8 mouse cellular contexts compared by ENCODE assay signal in the genomic region with DNA sequence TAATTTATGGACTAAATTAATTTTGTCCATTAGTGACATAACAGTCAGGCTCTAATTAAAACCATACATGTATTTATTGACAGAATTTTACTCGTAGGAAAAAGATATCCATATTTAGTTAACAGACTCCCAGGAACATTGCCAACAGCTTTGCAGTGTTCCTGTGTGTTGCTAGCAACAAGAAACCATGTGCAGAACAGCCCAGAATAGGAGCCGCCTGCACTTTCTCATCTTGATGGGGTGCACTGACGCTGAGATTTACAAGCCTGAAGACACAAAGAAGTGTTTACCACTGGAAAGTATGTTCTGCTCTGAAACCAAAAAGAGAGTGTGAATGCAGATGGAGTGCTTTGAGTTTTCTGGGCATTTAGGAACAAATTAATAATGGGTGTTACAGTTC.
DNase-seq lines count a peak whose midpoint lies in the region; ATAC-seq and TF ChIP-seq lines count a peak whose summit lies in the region.

No protein-coding gene starts in this region.

- H3K4me3 ChIP-seq in kidney, postnatal 0 days (replicated peaks; ENCODE audit: low read depth, low read length) = no peak overlapping the region
- no peak overlapping the region for H3K4me3 ChIP-seq in cerebellum, adult 2 months (replicated peaks; ENCODE audit: insufficient read depth, low read depth, low read length)

- no peaks in the 10 kb centered on the region for H3K4me1 ChIP-seq in kidney, postnatal 0 days (replicated peaks; ENCODE audit: insufficient read depth, low read length)
- H3K4me1 ChIP-seq in cerebellum, adult 2 months (ENCODE audit: control insufficient read depth, insufficient read depth, low read length) = no peaks in the 10 kb centered on the region

- no peak overlapping the region for H3K27ac ChIP-seq in kidney, postnatal 0 days
- no peak overlapping the region for H3K27ac ChIP-seq in cerebellum, adult 2 months (ENCODE audit: insufficient read depth, low read length)

- 49% methylated on average over 3 of the region's 3 CpGs for WGBS in kidney, postnatal 0 days
- WGBS in cerebellum, adult 2 months = 25% methylated on average over 3 of the region's 3 CpGs

- H3K9ac ChIP-seq in kidney, postnatal 0 days (ENCODE audit: low read depth, low read length) = no peak overlapping the region

- ATAC-seq in kidney, postnatal 0 days (replicated peaks; ENCODE audit: low FRiP score, low read depth) = no peak
- no peak for ATAC-seq in erythroblast, adult 5-6 weeks (replicated peaks; ENCODE audit: low FRiP score, poor library complexity, severe bottlenecking)

- H3K9me3 ChIP-seq in kidney, postnatal 0 days (replicated peaks; ENCODE audit: low read length) = no peaks in the 10 kb centered on the region

- no peak overlapping the region for H3K4me2 ChIP-seq in kidney, postnatal 0 days (ENCODE audit: low read length)

- TF ChIP-seq CTCF in kidney, postnatal 0 days (IDR thresholded peaks at IDR 0.05; ENCODE audit: low read depth) = no peak
- TF ChIP-seq CTCF in cerebellum, adult 2 months (IDR thresholded peaks at IDR 0.05; ENCODE audit: borderline replicate concordance, insufficient read depth, low read depth, low read length) = no peak

- H3K27me3 ChIP-seq in kidney, postnatal 0 days (ENCODE audit: insufficient read depth, low read length) = no peaks in the 10 kb centered on the region
- H3K27me3 ChIP-seq in cerebellum, adult 2 months (ENCODE audit: control insufficient read depth, insufficient read depth, low read length) = no peaks in the 10 kb centered on the region

- peak; percentile 87 for DNase-seq in kidney, postnatal 0 days (ENCODE audit: low spot score)
- no peak for DNase-seq in kidney, adult 11 months
- DNase-seq in frontal cortex, postnatal 10 days (ENCODE audit: low spot score in 2 of 2) = peak; percentile 18 to 57
- DNase-seq in layer of hippocampus, adult 18-20 months (ENCODE audit: low spot score in 2 of 2) = peak; percentile 44 to 89
- DNase-seq in right cerebral cortex, adult 2 months (ENCODE audit: low spot score in 2 of 2) = peak; percentile 52 to 72
- DNase-seq in cerebellum, adult 2 months = no peak
- DNase-seq in yolk sac, embryonic 10.5 days (ENCODE audit: low spot score) = no peak

- TF ChIP-seq POLR2A in cerebellum, adult 2 months (IDR thresholded peaks at IDR 0.05; ENCODE audit: borderline replicate concordance, insufficient read depth, low read length) = no peak

- no peaks in the 10 kb centered on the region for H3K36me3 ChIP-seq in kidney, postnatal 0 days (ENCODE audit: insufficient read depth, low read length)

Comparison
In these comparisons a context has a peak if more than half of its experiments do, and no peak if none do; other contexts are left out.
1. DNase-seq: peak in kidney, postnatal 0 days (single experiment), frontal cortex, postnatal 10 days (2 of 2), layer of hippocampus, adult 18-20 months (2 of 2) and right cerebral cortex, adult 2 months (2 of 2); none in kidney, adult 11 months (single experiment), cerebellum, adult 2 months (0 of 2) and yolk sac, embryonic 10.5 days (single experiment).